In the genomic region with DNA sequence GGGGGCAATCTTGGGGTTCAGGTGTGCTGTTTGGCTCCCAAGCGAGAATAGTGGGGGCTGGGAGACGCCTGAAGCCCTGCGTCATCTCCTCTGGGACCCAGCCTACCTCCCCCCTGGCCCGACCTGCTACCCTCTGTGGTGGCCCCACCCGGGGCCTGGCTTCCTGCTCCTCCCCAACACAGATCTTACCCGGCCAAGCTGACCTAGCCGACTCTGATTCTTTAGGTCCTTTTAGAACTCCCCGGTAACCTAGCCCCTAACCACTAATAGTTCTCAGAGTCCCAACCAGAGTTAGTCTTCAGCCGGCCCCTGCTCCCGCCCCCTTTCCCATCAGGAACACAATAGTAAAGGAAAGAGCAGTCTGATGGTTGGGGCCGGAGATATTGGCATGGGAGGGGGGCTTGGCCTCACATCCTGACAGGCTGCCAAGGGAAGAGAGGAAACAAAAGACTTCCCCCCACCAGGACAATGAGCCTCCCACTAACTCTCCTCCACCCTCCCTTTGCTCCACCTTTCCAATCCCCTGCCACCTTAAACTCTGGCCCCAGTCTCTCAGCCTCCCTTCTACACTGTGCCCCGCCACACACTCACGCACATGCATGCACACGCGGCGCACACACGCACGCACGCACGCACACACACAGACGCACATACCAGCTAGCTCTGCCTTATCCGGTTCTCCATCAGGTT, we compare ENCODE assay signal across 8 mouse cellular contexts. TPM values are rescaled to one million over a fixed set of nuclear protein-coding genes. Genes with fewer than 3 reads are reported as not detected.
DNase-seq lines count a peak whose midpoint lies in the region; ATAC-seq lines count a peak whose summit lies in the region.

No protein-coding gene starts in this region.

- WGBS in heart, embryonic 16.5 days: 24% methylated on average over 22 of the region's 22 CpGs

- H3K9ac ChIP-seq in heart, embryonic 16.5 days (ENCODE audit: low read length): peak overlapping the region; percentile 74

- H3K9me3 ChIP-seq in heart, embryonic 16.5 days (replicated peaks; ENCODE audit: control insufficient read depth, low read length): 0 out of 2 replicates have a peak, but pooled peaks cover 3% of the 10 kb centered on the region

- ATAC-seq in erythroid progenitor cell, adult 5-6 weeks (replicated peaks; ENCODE audit: low FRiP score, poor library complexity, severe bottlenecking): peak; percentile 36; the same call in 1 of the 2 replicates
- peak; percentile 64 for ATAC-seq in heart, embryonic 16.5 days (replicated peaks; ENCODE audit: extremely low read depth, insufficient read depth, low FRiP score)

- peaks cover 14% of the 10 kb centered on the region for H3K4me1 ChIP-seq in heart, embryonic 16.5 days (ENCODE audit: control insufficient read depth, insufficient read depth, low read length)

- H3K4me2 ChIP-seq in heart, embryonic 16.5 days (ENCODE audit: low read depth, low read length): peak overlapping the region; percentile 75

- peak overlapping the region; percentile 55 for H3K4me3 ChIP-seq in heart, embryonic 16.5 days (ENCODE audit: low read length)

- peak; percentile 52 for DNase-seq in embryo, embryonic 10.5 days (ENCODE audit: low spot score)
- DNase-seq in embryo, embryonic 10 days (ENCODE audit: low spot score): no peak
- peak; percentile 42 to 67 for DNase-seq in adrenal gland, postnatal 36 days
- peak; percentile 76 for DNase-seq in kidney, postnatal 10 days
- peak; percentile 65 for DNase-seq in lung, postnatal 25 days (ENCODE audit: low spot score)
- peak; percentile 35 for DNase-seq in yolk sac, embryonic 10.5 days (ENCODE audit: low spot score)

- H3K36me3 ChIP-seq in heart, embryonic 16.5 days (ENCODE audit: control insufficient read depth, insufficient read depth): no peaks in the 10 kb centered on the region

- H3K27ac ChIP-seq in heart, embryonic 16.5 days (ENCODE audit: low read length): peak overlapping the region; percentile 91

- no peaks in the 10 kb centered on the region for H3K27me3 ChIP-seq in heart, embryonic 16.5 days (ENCODE audit: control insufficient read depth, insufficient read depth, low read length)

RNA-seq across cellular contexts. Expression of a gene that starts 6.0 kb away (rescaled TPM):
- 10 to 100 TPM in 1 of 2 experiments, 1 to 10 TPM in 1; 8.0 to 11.5 TPM for total RNA-seq in adrenal gland, postnatal 36 days (2021)
- total RNA-seq in erythroid progenitor cell, adult 5-6 weeks (2015; ENCODE audit: low replicate concordance): 0.72 and 1.7 TPM in 2 replicates
- total RNA-seq in erythroid progenitor cell, adult 5-6 weeks (2017; ENCODE audit: low replicate concordance): 0.15 and 0.64 TPM in 2 replicates
- 7.7 and 8.5 TPM in 2 replicates for polyA plus RNA-seq in heart, embryonic 16.5 days (2015; fragmentation: Nextera tagmentation; extraction: Ambion mirVana)

RNA-seq across cellular contexts. Expression of a gene that starts 10.5 kb away (rescaled TPM):
- 10 to 100 TPM; 59.4 to 60.6 TPM for total RNA-seq in adrenal gland, postnatal 36 days (2021)
- total RNA-seq in erythroid progenitor cell, adult 5-6 weeks (2015; ENCODE audit: low replicate concordance): 0.42 TPM in 1 of 2 replicates, not detected in the other
- not detected in 2 replicates for total RNA-seq in erythroid progenitor cell, adult 5-6 weeks (2017; ENCODE audit: low replicate concordance)
- polyA plus RNA-seq in heart, embryonic 16.5 days (2015; fragmentation: Nextera tagmentation; extraction: Ambion mirVana): 32.1 and 36.4 TPM in 2 replicates

RNA-seq across cellular contexts. Expression of a gene that starts 25.2 kb away (rescaled TPM):
- 10 to 100 TPM; 36.7 to 38.2 TPM for total RNA-seq in adrenal gland, postnatal 36 days (2021)
- 1.4 TPM in 1 of 2 replicates, not detected in the other for total RNA-seq in erythroid progenitor cell, adult 5-6 weeks (2015; ENCODE audit: low replicate concordance)
- 1.8 and 7.2 TPM in 2 replicates for total RNA-seq in erythroid progenitor cell, adult 5-6 weeks (2017; ENCODE audit: low replicate concordance)
- polyA plus RNA-seq in heart, embryonic 16.5 days (2015; fragmentation: Nextera tagmentation; extraction: Ambion mirVana): 43.1 and 49.7 TPM in 2 replicates

RNA-seq across cellular contexts. Expression of a gene that starts 32.0 kb away (rescaled TPM):
- 100 to 1,000 TPM; 103 to 167 TPM for total RNA-seq in adrenal gland, postnatal 36 days (2021)
- 235 and 247 TPM in 2 replicates for total RNA-seq in erythroid progenitor cell, adult 5-6 weeks (2015; ENCODE audit: low replicate concordance)
- total RNA-seq in erythroid progenitor cell, adult 5-6 weeks (2017; ENCODE audit: low replicate concordance): 557 and 577 TPM in 2 replicates
- polyA plus RNA-seq in heart, embryonic 16.5 days (2015; fragmentation: Nextera tagmentation; extraction: Ambion mirVana): 94.5 and 97.0 TPM in 2 replicates

RNA-seq across cellular contexts. Expression of a gene that starts 45.0 kb away (rescaled TPM):
- 10 to 100 TPM; 10.2 to 12.7 TPM for total RNA-seq in adrenal gland, postnatal 36 days (2021)
- 50.8 and 61.2 TPM in 2 replicates for total RNA-seq in erythroid progenitor cell, adult 5-6 weeks (2015; ENCODE audit: low replicate concordance)
- 27.8 and 30.2 TPM in 2 replicates for total RNA-seq in erythroid progenitor cell, adult 5-6 weeks (2017; ENCODE audit: low replicate concordance)
- polyA plus RNA-seq in heart, embryonic 16.5 days (2015; fragmentation: Nextera tagmentation; extraction: Ambion mirVana): 8.5 TPM in 2 replicates

Comparison
In these comparisons a context has a peak if more than half of its experiments do, and no peak if none do; other contexts are left out.
1. RNA of a gene that starts 10.5 kb away (total RNA-seq): 59.4 to 60.6 TPM in adrenal gland, postnatal 36 days; 0.42 TPM in erythroid progenitor cell, adult 5-6 weeks; every median in the first group is over 10 times any median in the second.
2. RNA of a gene that starts 25.2 kb away (total RNA-seq): 36.7 to 38.2 TPM in adrenal gland, postnatal 36 days; 1.4 to 7.2 TPM in erythroid progenitor cell, adult 5-6 weeks; every median in the first group is over 4 times any median in the second.